Mouse (Mus musculus): Measurements from ENCODE around the gene Hic2. TPM values are rescaled to one million over a fixed set of nuclear protein-coding genes. Genes with fewer than 3 reads are reported as not detected.
"Not testable (repeated sequence)": the region's sequence is repeated elsewhere in the genome, so short reads cannot be mapped to it uniquely, and the experiment has no call there.

Gene Hic2
- polyA plus RNA-seq, 1 experiment, result 0.13 TPM

DNA sequence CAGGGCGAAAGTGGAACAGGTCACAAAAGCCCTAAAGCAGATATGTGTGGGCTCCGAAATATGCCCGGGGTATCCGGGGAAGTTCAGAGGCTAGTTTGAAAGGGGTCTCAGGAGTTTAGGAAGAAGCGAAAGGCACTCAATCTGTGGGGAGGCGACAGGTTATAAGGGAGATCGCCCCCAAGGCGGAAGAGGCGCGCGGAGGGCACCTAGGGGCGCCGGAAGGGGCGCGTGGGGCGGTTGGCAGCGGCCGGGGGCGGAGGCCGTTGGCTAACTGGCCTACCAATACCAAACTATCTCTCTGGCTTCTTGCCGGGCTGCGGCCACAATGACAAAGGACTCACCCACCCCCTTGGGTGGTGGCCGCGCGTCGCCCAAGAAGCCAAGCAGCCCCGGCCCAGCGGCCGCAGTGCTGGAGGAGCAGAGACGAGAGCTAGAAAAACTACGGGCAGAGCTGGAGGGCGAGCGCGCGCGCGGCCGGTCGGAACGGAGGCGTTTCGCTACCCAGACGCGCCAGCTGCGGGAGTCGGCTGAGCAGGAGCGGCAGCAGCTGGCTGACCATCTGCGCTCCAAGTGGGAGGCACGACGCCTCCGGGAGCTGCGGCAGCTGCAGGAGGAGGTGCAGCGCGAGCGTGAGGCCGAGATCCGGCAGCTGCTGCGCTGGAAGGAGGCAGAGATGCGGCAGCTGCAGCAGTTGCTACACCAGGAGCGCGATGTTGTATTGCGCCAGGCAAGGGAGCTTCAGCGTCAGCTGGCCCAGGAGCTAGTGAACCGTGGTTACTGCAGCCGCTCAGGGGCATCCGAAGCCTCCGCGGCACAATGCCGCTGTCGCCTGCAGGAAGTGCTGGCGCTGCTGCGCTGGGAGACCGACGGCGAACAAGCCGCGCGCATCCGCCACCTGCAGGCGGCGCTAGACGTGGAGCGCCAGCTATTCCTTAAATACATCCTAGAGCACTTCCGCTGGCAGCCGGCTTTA is 24.7 kb upstream of the Hic2 start, which contains the start of gene Rimbp3:
Gene Rimbp3 (plus strand): TSS at position 215 of the 973 bp plus-strand sequence.
- Histone ChIP-seq H3K4me3 (replicated peaks) (peak within 1 kb of the TSS; percentile 70), H3K27me3 (ENCODE audit: control insufficient read depth) (peaks cover 60% of the 10 kb centered on the region), H3K4me1 (ENCODE audit: control insufficient read depth) (peaks cover 28% of the 10 kb centered on the region), H3K9me3 (ENCODE audit: control insufficient read depth, low read length) (no peaks in the 10 kb centered on the region), H3K36me3 (ENCODE audit: control insufficient read depth) (no peaks in the 10 kb centered on the region)
- TF ChIP-seq GATA1 (IDR thresholded peaks at IDR 0.05; ENCODE audit: low read length) (no peak), TAL1 (IDR thresholded peaks at IDR 0.05; ENCODE audit: low read length) (no peak)

DNA sequence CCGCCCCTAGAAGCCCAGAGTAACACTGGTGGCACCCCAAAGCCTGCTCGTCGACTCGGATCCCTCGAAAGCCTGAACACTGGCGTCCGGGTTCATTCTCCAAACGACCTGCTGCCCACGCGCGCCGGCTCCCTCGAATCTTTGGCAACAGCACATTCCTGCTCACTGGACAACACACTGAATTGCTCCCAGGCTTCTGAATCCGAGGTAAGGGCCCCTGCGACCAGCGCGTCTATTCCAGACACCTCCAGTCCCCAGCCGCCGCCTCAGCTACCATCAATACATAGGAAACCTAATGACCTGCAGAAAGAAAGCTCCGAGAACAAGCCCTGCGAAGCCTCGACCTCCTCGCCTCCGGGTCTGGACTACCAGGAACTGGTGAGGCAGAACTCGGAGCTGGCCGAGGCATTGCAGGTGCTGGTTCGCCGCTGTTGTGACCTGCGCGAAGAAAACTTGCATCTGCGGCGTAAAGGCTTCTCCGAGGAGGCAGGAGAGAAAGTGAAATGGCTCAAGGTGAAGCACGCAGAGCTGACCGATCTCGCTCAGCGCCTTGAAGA is 23.9 kb upstream of the Hic2 start:
- TF ChIP-seq TAL1 (IDR thresholded peaks at IDR 0.05; ENCODE audit: low read length) (no peak), GATA1 (IDR thresholded peaks at IDR 0.05; ENCODE audit: low read length) (no peak)
- Histone ChIP-seq H3K27me3 (ENCODE audit: control insufficient read depth) (peaks cover 60% of the 10 kb centered on the region), H3K36me3 (ENCODE audit: control insufficient read depth) (no peaks in the 10 kb centered on the region), H3K9me3 (ENCODE audit: control insufficient read depth, low read length) (no peaks in the 10 kb centered on the region), H3K4me1 (ENCODE audit: control insufficient read depth) (peaks cover 28% of the 10 kb centered on the region), H3K4me3 (replicated peaks) (peak overlapping the region; percentile 70)

DNA sequence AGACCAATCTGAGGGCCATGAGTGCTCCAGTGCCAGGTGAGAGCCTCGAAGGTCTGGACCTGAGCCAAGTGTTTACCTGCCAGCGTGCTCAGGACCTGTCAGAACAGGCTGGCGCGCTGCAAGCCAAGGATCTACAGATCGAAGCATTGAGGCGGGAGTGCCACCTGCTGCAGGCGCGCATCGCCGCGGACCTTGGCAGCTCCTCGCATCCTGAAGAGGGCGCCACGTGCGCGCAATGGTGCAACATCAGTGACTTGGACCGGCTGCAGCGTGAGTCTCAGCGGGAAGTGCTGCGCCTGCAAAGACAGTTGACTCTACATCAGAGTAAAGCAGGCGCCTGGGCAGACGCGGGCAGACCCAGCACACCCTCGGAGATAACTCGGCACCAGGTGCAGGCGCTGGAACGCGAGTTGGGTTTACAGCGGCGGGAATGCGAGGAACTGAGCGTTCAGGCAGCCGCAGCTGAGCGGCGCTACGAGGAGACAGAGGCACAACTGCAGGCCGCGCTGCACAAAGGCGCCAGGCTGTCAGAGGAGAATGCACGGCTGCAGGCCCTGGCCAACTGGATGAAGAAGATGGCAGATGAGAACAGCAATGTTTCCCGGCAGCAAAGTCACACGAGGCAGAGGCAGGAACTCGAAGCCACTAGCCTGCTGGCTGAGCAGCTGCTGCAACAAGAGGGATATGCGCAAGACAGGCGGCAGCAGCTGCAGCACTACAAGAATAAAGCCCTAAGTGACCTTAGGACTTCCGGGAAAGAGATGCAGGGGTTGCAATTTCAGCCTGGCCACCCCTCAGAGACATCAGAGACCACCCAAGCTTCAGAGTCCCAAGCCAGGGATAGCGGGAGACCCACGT is 23.2 kb upstream of the Hic2 start:
- Histone ChIP-seq H3K36me3 (ENCODE audit: control insufficient read depth) (no peaks in the 10 kb centered on the region), H3K4me3 (replicated peaks) (peak overlapping the region; percentile 70), H3K4me1 (ENCODE audit: control insufficient read depth) (peaks cover 27% of the 10 kb centered on the region), H3K27me3 (ENCODE audit: control insufficient read depth) (peaks cover 60% of the 10 kb centered on the region), H3K9me3 (ENCODE audit: control insufficient read depth, low read length) (no peaks in the 10 kb centered on the region)
- TF ChIP-seq GATA1 (IDR thresholded peaks at IDR 0.05; ENCODE audit: low read length), result no peak
- no peak for TF ChIP-seq TAL1 (IDR thresholded peaks at IDR 0.05; ENCODE audit: low read length)

DNA sequence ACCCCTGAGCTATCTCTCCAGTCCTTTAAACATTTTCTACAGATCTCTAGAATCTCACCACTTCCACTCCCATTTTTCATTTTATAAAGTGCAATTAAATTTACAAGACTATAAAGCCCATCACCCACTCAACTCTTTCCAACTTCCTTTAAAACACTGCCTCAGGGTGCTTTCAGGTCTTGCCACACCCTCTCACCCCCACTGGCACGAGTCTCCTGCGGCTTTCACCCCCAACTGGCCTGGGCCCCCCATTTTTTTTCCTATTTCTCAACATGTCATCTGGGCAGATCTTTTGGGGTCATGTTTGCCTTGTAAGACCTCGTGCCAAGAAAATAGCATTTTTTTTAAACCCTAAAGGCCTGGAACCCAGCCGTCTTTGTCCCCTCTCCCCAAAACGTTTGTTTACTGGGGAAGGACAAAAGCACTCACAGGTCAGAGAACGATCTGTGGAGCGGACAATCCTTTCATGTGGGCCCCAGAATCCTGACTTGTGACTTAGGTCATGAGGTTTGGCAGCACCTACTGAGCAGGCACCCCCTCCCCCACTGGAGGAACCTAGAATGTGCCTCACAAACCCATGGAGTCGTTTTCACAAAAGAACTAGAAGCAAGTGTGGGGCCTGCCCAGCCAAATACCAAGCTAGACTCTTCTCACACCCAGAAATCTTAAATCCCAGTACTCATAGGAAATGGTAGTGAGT is 16.3 kb upstream of the Hic2 start:
- no peaks in the 10 kb centered on the region for H3K9me3 ChIP-seq (ENCODE audit: control insufficient read depth, low read length)
- no peaks in the 10 kb centered on the region for H3K36me3 ChIP-seq (ENCODE audit: control insufficient read depth)
- peaks cover 13% of the 10 kb centered on the region for H3K4me1 ChIP-seq (ENCODE audit: control insufficient read depth)
- no peak overlapping the region for H3K4me3 ChIP-seq (replicated peaks)
- H3K27me3 ChIP-seq (ENCODE audit: control insufficient read depth), result peaks cover under 1% of the 10 kb centered on the region; the same call in 1 of the 2 replicates
- TF ChIP-seq GATA1 (IDR thresholded peaks at IDR 0.05; ENCODE audit: low read length), result no peak
- no peak for TF ChIP-seq TAL1 (IDR thresholded peaks at IDR 0.05; ENCODE audit: low read length)

DNA sequence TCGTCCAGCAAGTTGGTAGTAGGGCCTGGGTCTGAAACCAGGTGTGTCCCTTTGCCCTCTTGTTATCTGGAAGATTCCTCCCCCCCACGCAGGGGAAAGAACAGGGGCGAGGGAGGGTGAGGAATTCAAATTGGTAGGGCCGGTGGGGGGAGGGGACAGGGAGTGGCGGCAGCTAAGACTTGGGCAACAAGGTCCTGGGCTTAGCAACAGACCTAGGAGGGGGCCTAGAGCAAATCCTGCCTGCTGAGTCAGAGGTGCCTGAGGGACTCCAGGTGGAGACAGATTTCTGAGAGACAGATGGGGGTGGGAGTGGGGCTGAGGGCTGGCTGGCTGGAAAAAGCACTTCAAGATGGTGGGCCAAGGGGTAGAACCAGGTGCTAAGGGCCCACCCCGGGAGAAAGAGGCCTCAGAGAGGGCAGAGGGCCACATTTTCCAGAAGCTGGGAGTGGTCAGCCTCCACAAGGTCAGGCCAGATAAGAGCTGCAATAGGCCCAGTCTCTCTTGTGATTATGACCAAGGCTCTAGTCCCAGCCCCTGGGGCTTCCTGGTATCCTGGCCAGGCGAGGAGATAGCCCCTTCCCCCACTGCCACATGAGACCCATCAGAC is 13.1 kb upstream of the Hic2 start:
- Histone ChIP-seq H3K4me3 (replicated peaks) (no peak overlapping the region), H3K27me3 (ENCODE audit: control insufficient read depth) (no peaks in the 10 kb centered on the region), H3K9me3 (ENCODE audit: control insufficient read depth, low read length) (no peaks in the 10 kb centered on the region), H3K36me3 (ENCODE audit: control insufficient read depth) (no peaks in the 10 kb centered on the region), H3K4me1 (ENCODE audit: control insufficient read depth) (peaks cover 17% of the 10 kb centered on the region)
- TF ChIP-seq TAL1 (IDR thresholded peaks at IDR 0.05; ENCODE audit: low read length), result no peak
- TF ChIP-seq GATA1 (IDR thresholded peaks at IDR 0.05; ENCODE audit: low read length), result no peak

DNA sequence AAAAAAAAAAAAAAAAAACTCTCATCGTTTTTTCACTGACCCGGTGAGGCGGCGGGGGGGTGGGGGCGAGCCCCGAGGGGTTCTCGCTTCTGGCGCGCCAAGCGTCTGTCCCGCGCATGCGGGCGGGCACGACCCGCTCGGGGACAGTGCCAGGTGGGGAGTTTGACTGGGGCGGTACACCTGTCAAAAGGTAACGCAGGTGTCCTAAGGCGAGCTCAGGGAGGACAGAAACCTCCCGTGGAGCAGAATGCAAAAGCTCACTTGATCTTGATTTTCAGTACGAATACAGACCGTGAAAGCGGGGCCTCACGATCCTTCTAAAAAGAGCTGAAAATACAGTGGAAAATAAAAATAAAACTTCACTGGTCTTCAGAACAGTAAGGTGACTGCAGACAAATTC is 11.2 kb upstream of the Hic2 start:
- Histone ChIP-seq H3K36me3 (ENCODE audit: control insufficient read depth) (no peaks in the 10 kb centered on the region), H3K27me3 (ENCODE audit: control insufficient read depth) (no peaks in the 10 kb centered on the region; the same call in 1 of the 2 replicates), H3K9me3 (ENCODE audit: control insufficient read depth, low read length) (no peaks in the 10 kb centered on the region), H3K4me3 (replicated peaks) (no peak overlapping the region), H3K4me1 (ENCODE audit: control insufficient read depth) (peaks cover 17% of the 10 kb centered on the region)
- no peak for TF ChIP-seq GATA1 (IDR thresholded peaks at IDR 0.05; ENCODE audit: low read length)
- no peak for TF ChIP-seq TAL1 (IDR thresholded peaks at IDR 0.05; ENCODE audit: low read length)

DNA sequence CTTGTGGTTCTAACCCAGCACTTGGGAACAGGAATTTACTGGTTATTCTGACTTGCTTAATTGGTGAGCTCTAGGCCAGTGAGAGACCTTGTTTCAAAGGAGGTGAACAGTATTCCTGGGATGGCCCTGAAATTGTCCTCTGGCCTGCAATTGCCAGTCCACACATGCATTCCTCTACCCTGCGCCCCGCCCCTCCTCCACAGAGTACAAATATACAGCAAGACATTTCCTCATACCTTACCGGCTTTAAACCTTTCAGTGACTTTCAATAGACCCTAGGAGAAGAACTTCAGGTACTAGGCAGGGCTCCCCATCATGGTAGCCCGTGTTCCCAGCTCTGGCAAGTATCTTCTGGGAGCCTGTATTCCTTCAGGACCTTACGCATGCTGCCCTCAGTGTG is 7.8 kb upstream of the Hic2 start:
- Histone ChIP-seq H3K4me3 (replicated peaks) (no peak overlapping the region), H3K4me1 (ENCODE audit: control insufficient read depth) (peaks cover 7% of the 10 kb centered on the region), H3K27me3 (ENCODE audit: control insufficient read depth) (peaks cover 7% of the 10 kb centered on the region), H3K36me3 (ENCODE audit: control insufficient read depth) (no peaks in the 10 kb centered on the region), H3K9me3 (ENCODE audit: control insufficient read depth, low read length) (peaks cover 6% of the 10 kb centered on the region; the same call in 1 of the 2 replicates)
- TF ChIP-seq TAL1 (IDR thresholded peaks at IDR 0.05; ENCODE audit: low read length) (no peak), GATA1 (IDR thresholded peaks at IDR 0.05; ENCODE audit: low read length) (no peak)

DNA sequence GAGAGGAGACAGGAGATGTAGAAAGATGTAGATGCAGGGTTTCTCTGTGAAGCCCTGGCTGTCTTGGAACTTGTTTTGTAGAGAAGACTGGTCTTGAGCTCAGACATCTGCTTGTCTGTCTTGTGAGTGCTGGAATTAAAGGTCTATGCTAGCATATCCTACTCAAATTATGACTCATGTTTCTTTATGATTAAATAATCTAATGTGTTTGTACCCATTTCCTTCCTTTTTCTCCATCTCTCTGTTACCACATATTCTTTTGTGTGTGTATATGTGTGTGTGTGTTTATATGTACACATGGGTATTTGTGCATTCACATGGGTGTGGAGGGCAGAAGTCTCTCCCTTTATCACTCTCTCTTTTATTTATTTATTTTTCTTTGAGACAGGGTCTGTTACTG is 6.9 kb upstream of the Hic2 start:
- Histone ChIP-seq H3K4me3 (replicated peaks) (no peak overlapping the region), H3K27me3 (ENCODE audit: control insufficient read depth) (peaks cover 7% of the 10 kb centered on the region), H3K9me3 (ENCODE audit: control insufficient read depth, low read length) (peaks cover 6% of the 10 kb centered on the region; the same call in 1 of the 2 replicates), H3K36me3 (ENCODE audit: control insufficient read depth) (no peaks in the 10 kb centered on the region), H3K4me1 (ENCODE audit: control insufficient read depth) (peaks cover 4% of the 10 kb centered on the region)
- TF ChIP-seq GATA1 (IDR thresholded peaks at IDR 0.05; ENCODE audit: low read length), result no peak
- no peak for TF ChIP-seq TAL1 (IDR thresholded peaks at IDR 0.05; ENCODE audit: low read length)

DNA sequence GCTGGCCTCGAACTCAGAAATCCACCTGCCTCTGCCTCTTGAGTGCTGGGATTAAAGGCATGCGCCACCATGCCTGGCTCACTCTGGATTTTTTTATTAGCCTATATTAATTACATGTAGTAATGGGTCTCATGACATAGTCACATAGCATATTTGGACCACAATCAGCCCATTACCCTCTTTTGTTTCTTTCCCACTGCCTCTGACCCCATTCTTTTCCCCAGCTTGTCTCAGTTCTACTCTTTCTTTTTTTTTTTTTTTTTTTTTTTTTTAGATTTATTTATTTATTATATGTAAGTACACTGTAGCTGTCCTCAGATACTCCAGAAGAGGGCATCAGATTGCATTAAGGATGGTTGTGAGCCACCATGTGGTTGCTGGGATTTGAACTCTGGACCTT is 1.8 kb upstream of the Hic2 start:
- not testable (repeated sequence) for H3K9me3 ChIP-seq (ENCODE audit: control insufficient read depth, low read length); H3K4me3 ChIP-seq (replicated peaks); H3K36me3 ChIP-seq (ENCODE audit: control insufficient read depth)
- H3K27me3 ChIP-seq (ENCODE audit: control insufficient read depth), result peaks cover 25% of the 10 kb centered on the region
- H3K4me1 ChIP-seq (ENCODE audit: control insufficient read depth), result peaks cover 34% of the 10 kb centered on the region
